Mouse (Mus musculus) embryonic facial prominence, embryonic 10.5 days (tissue): ENCODE measurements at regions not wholly inside any gene's neighbourhood (a gene's known extent, or its start where the extent isn't known, plus 50 kb on each side); places are given as distances from the start of the nearest gene placed in this dataset.

Experiments used
- DNase-seq: peaks from one replicate; pipeline ENCODE4 v3.0.0-alpha.2; 2017; ENCODE audit warnings: low spot score
- H3K27ac ChIP-seq: fragments of 300-500 bp; sonication (generic); replicated peaks from 2 replicates; pipeline ENCODE4 v1.5.1; 2016; ENCODE audit warnings: mild to moderate bottlenecking
- H3K27me3 ChIP-seq: fragments of 300-500 bp; sonication (generic); replicated peaks from 2 replicates; pipeline ENCODE4 v1.6.1; 2016; ENCODE audit warnings: low read depth, mild to moderate bottlenecking; ENCODE audit not compliant: poor library complexity, severe bottlenecking
- H3K36me3 ChIP-seq: fragments of 300-500 bp; sonication (generic); replicated peaks from 2 replicates; pipeline ENCODE4 v1.6.1; 2016; ENCODE audit warnings: mild to moderate bottlenecking, moderate library complexity
- H3K4me1 ChIP-seq: fragments of 300-500 bp; sonication (generic); 2 replicates; pipeline ENCODE4 v1.6.1; 2016
- H3K4me3 ChIP-seq: fragments of 300-500 bp; sonication (generic); 2 replicates; pipeline ENCODE4 v1.5.1; 2016; ENCODE audit warnings: mild to moderate bottlenecking, moderate library complexity
- H3K9me3 ChIP-seq: fragments of 300-500 bp; sonication (generic); 2 replicates; pipeline ENCODE4 v1.6.1; 2016; ENCODE audit warnings: mild to moderate bottlenecking
- WGBS: fragments of 180-500 bp; shearing (Covaris S2); methylation state at CpG from one replicate; pipeline ENCODE4 v1.1.7; 2016; 5-methylcytosine and 5-hydroxymethylcytosine counted together

- H3K27me3 ChIP-seq, result no peaks in the 10 kb centered on the region
- H3K9me3 ChIP-seq, result no peaks in the 10 kb centered on the region
- H3K27ac ChIP-seq, result no peak overlapping the region
- no peak overlapping the region for H3K4me3 ChIP-seq
- H3K36me3 ChIP-seq, result no peaks in the 10 kb centered on the region
- no peak for DNase-seq
- H3K4me1 ChIP-seq, result no peaks in the 10 kb centered on the region
Measured at GRCm38 (mm10) chr10:111713676-111714075, 207.6 kb downstream of the Phlda1 start.

GRCm38 (mm10) chr10:111715172-111715571 lies 209.1 kb downstream of the Phlda1 start:
- no peak overlapping the region for H3K4me3 ChIP-seq
- H3K27ac ChIP-seq, result no peak overlapping the region
- DNase-seq, result no peak
- H3K27me3 ChIP-seq, result no peaks in the 10 kb centered on the region
- 87% methylated on average over 6 of the region's 6 CpGs for WGBS
- H3K4me1 ChIP-seq, result no peaks in the 10 kb centered on the region
- no peaks in the 10 kb centered on the region for H3K36me3 ChIP-seq
- H3K9me3 ChIP-seq, result no peaks in the 10 kb centered on the region

- H3K4me1 ChIP-seq, result peaks cover 14% of the 10 kb centered on the region
- WGBS, result 96% methylated on average over 5 of the region's 5 CpGs
- H3K27ac ChIP-seq, result no peak overlapping the region
- no peak overlapping the region for H3K4me3 ChIP-seq
- no peaks in the 10 kb centered on the region for H3K27me3 ChIP-seq
- no peak for DNase-seq
- H3K9me3 ChIP-seq, result no peaks in the 10 kb centered on the region
- H3K36me3 ChIP-seq, result no peaks in the 10 kb centered on the region
Measured at GRCm38 (mm10) chr10:111719632-111720031, 213.5 kb downstream of the Phlda1 start.

- no peak overlapping the region for H3K27ac ChIP-seq
- no peaks in the 10 kb centered on the region for H3K9me3 ChIP-seq
- H3K27me3 ChIP-seq, result no peaks in the 10 kb centered on the region
- DNase-seq, result no peak
- 83% methylated on average over 5 of the region's 5 CpGs for WGBS
- H3K36me3 ChIP-seq, result no peaks in the 10 kb centered on the region
- H3K4me1 ChIP-seq, result peaks cover 20% of the 10 kb centered on the region
- no peak overlapping the region for H3K4me3 ChIP-seq
Measured at GRCm38 (mm10) chr10:111721068-111721467, 215.0 kb downstream of the Phlda1 start.

- WGBS, result 71% methylated on average over 2 of the region's 2 CpGs
- no peak overlapping the region for H3K4me3 ChIP-seq
Measured at GRCm38 (mm10) chr10:111723885-111724284, 217.8 kb downstream of the Phlda1 start.

GRCm38 (mm10) chr10:111724574-111725414 lies 218.7 kb downstream of the Phlda1 start:
- 46% methylated on average over 7 of the region's 7 CpGs for WGBS
- Histone ChIP-seq H3K9me3 (no peaks in the 10 kb centered on the region), H3K4me1 (peaks cover 20% of the 10 kb centered on the region), H3K36me3 (no peaks in the 10 kb centered on the region), H3K27me3 (no peaks in the 10 kb centered on the region), H3K4me3 (no peak overlapping the region), H3K27ac (no peak overlapping the region)
- no peak for DNase-seq

More at GRCm38 (mm10) chr10:111723885-111724284, 217.8 kb downstream of the Phlda1 start:
- no peak overlapping the region for H3K27ac ChIP-seq
- H3K9me3 ChIP-seq, result no peaks in the 10 kb centered on the region
- no peaks in the 10 kb centered on the region for H3K36me3 ChIP-seq
- DNase-seq, result no peak
- H3K27me3 ChIP-seq, result no peaks in the 10 kb centered on the region
- peaks cover 20% of the 10 kb centered on the region for H3K4me1 ChIP-seq

- Histone ChIP-seq H3K4me1 (peaks cover 25% of the 10 kb centered on the region), H3K27me3 (no peaks in the 10 kb centered on the region), H3K36me3 (no peaks in the 10 kb centered on the region), H3K4me3 (no peak overlapping the region), H3K9me3 (no peaks in the 10 kb centered on the region), H3K27ac (no peak overlapping the region)
- 49% methylated on average over 3 of the region's 3 CpGs for WGBS
- no peak for DNase-seq
Measured at GRCm38 (mm10) chr10:111736026-111736425, 229.9 kb downstream of the Phlda1 start.

- Histone ChIP-seq H3K4me1 (peaks cover 26% of the 10 kb centered on the region), H3K27me3 (no peaks in the 10 kb centered on the region), H3K27ac (no peak overlapping the region; the same call in 1 of the 2 replicates), H3K4me3 (no peak overlapping the region), H3K36me3 (no peaks in the 10 kb centered on the region), H3K9me3 (no peaks in the 10 kb centered on the region)
- DNase-seq, result peak; percentile 44
- 16% methylated on average over 5 of the region's 5 CpGs for WGBS
Measured at GRCm38 (mm10) chr10:111739471-111740138, 232.9 kb upstream of the Krr1 start.

GRCm38 (mm10) chr10:111740586-111741265 lies 231.7 kb upstream of the Krr1 start:
- WGBS, result 76% methylated on average over 9 of the region's 9 CpGs
- 0 out of 2 replicates have a peak overlapping the region, but pooled peaks have one; percentile 24 for H3K27ac ChIP-seq

GRCm38 (mm10) chr10:111741301-111741945 lies 231.0 kb upstream of the Krr1 start:
- 80% methylated on average over 5 of the region's 5 CpGs for WGBS

More at GRCm38 (mm10) chr10:111740586-111741265, 231.7 kb upstream of the Krr1 start:
- H3K36me3 ChIP-seq, result no peaks in the 10 kb centered on the region
- DNase-seq, result no peak
- H3K27me3 ChIP-seq, result no peaks in the 10 kb centered on the region
- H3K4me1 ChIP-seq, result peaks cover 26% of the 10 kb centered on the region
- no peak overlapping the region for H3K4me3 ChIP-seq
- no peaks in the 10 kb centered on the region for H3K9me3 ChIP-seq

GRCm38 (mm10) chr10:111743291-111743690 lies 229.2 kb upstream of the Krr1 start:
- H3K27ac ChIP-seq, result no peak overlapping the region
- H3K36me3 ChIP-seq, result no peaks in the 10 kb centered on the region
- 87% methylated on average over 9 of the region's 9 CpGs for WGBS
- no peaks in the 10 kb centered on the region for H3K27me3 ChIP-seq
- DNase-seq, result no peak
- H3K9me3 ChIP-seq, result no peaks in the 10 kb centered on the region
- H3K4me3 ChIP-seq, result no peak overlapping the region
- peaks cover 40% of the 10 kb centered on the region for H3K4me1 ChIP-seq

More at GRCm38 (mm10) chr10:111741301-111741945, 231.0 kb upstream of the Krr1 start:
- Histone ChIP-seq H3K27me3 (no peaks in the 10 kb centered on the region), H3K27ac (no peak overlapping the region), H3K36me3 (no peaks in the 10 kb centered on the region), H3K4me1 (peaks cover 26% of the 10 kb centered on the region), H3K4me3 (no peak overlapping the region), H3K9me3 (no peaks in the 10 kb centered on the region)
- no peak for DNase-seq

- Histone ChIP-seq H3K27me3 (no peaks in the 10 kb centered on the region), H3K4me3 (no peak overlapping the region), H3K4me1 (peaks cover 38% of the 10 kb centered on the region), H3K9me3 (no peaks in the 10 kb centered on the region), H3K27ac (no peak overlapping the region), H3K36me3 (no peaks in the 10 kb centered on the region)
- no peak for DNase-seq
- 88% methylated on average over 3 of the region's 3 CpGs for WGBS
Measured at GRCm38 (mm10) chr10:111745116-111745515, 227.3 kb upstream of the Krr1 start.
